Mouse (Mus musculus) CH12.LX (cell line): ENCODE data around the gene Iqsec2. TPM values are rescaled to one million over a fixed set of nuclear protein-coding genes. Genes with fewer than 3 reads are reported as not detected.

Experiments used
- DNase-seq: peaks from one replicate; pipeline ENCODE4 v3.0.0-alpha.2; 2013; ENCODE audit errors: extremely low read depth
- H3K27ac ChIP-seq: 2 replicates; pipeline ENCODE4 v1.5.1; 2012; ENCODE audit warnings: low read depth, mild to moderate bottlenecking, control low read depth, moderate library complexity; ENCODE audit not compliant: insufficient read depth
- H3K27me3 ChIP-seq: replicated peaks from 2 replicates; pipeline ENCODE3; 2012; ENCODE audit warnings: inconsistent platforms
- H3K36me3 ChIP-seq, 2 experiments: replicated peaks in 1 of 2; 2 replicates each; pipeline versions ENCODE3 to v1.6.1; 2012; ENCODE audit warnings: inconsistent platforms in 1 of 2, low read length in 1 of 2, mild to moderate bottlenecking in 1 of 2, mixed read lengths in 1 of 2, moderate library complexity in 1 of 2; ENCODE audit not compliant: control insufficient read depth in 1 of 2, insufficient read depth in 1 of 2
- H3K4me1 ChIP-seq, 2 experiments: 2 replicates each; pipeline ENCODE4 v1.6.1; 2012; ENCODE audit warnings: inconsistent platforms in 1 of 2, moderate library complexity in 1 of 2; ENCODE audit not compliant: insufficient read depth in 2 of 2, control insufficient read depth in 1 of 2
- H3K4me2 ChIP-seq: 2 replicates; pipeline ENCODE4 v1.6.1; 2012; ENCODE audit warnings: low read depth, mild to moderate bottlenecking, control low read depth; ENCODE audit not compliant: poor library complexity, insufficient read depth, severe bottlenecking
- H3K4me3 ChIP-seq, 3 experiments: fragments of 150-350 bp in 1 of 3; sonication (generic) in 1 of 3; replicated peaks in 1 of 3; 2 replicates each; pipeline versions ENCODE3 to v1.5.1; 2011 to 2012; ENCODE audit warnings: low read depth in 2 of 3, low read length in 2 of 3, mild to moderate bottlenecking in 2 of 3, moderate library complexity in 2 of 3, control low read depth in 1 of 3, improper control_type of control experiment in 1 of 3, inconsistent platforms in 1 of 3, mixed read lengths in 1 of 3; ENCODE audit not compliant: poor library complexity in 1 of 3
- H3K79me2 ChIP-seq: replicated peaks from 2 replicates; pipeline ENCODE4 v1.6.1; 2012; ENCODE audit warnings: mild to moderate bottlenecking, moderate library complexity; ENCODE audit not compliant: control insufficient read depth, poor library complexity, insufficient read depth, severe bottlenecking; ENCODE audit errors: extremely low read depth
- H3K9ac ChIP-seq: 2 replicates; pipeline ENCODE4 v1.6.1; 2012; ENCODE audit warnings: low read depth, mild to moderate bottlenecking, control low read depth, moderate library complexity; ENCODE audit not compliant: insufficient read depth
- H3K9me3 ChIP-seq: replicated peaks from 2 replicates; pipeline ENCODE3; 2012; ENCODE audit warnings: low read length, inconsistent platforms, mixed read lengths
- CHD1 ChIP-seq: IDR thresholded peaks from 2 replicates; pipeline ENCODE4 v1.6.1; 2012; ENCODE audit warnings: low read depth, low read length, improper control_type of control experiment, inconsistent platforms
- CTCF ChIP-seq, 2 experiments: IDR thresholded peaks in 1 of 2; conservative IDR thresholded peaks in 1 of 2; 2 replicates each; pipeline ENCODE4 v1.5.1; 2011 to 2012; ENCODE audit warnings: low read depth in 2 of 2, low read length in 2 of 2, improper control_type of control experiment in 1 of 2, inconsistent platforms in 1 of 2, mild to moderate bottlenecking in 1 of 2, moderate library complexity in 1 of 2
- E2F4 ChIP-seq: IDR thresholded peaks from 2 replicates; pipeline ENCODE4 v1.6.1; 2011; ENCODE audit warnings: low read depth, low read length, improper control_type of control experiment; ENCODE audit not compliant: insufficient replicate concordance
- ELF1 ChIP-seq: IDR thresholded peaks from 2 replicates; pipeline ENCODE4 v1.6.1; 2014; ENCODE audit warnings: low read depth, mild to moderate bottlenecking, inconsistent platforms, low read length, improper control_type of control experiment
- GABPA ChIP-seq: IDR thresholded peaks from 2 replicates; pipeline ENCODE4 v1.6.1; 2012; ENCODE audit warnings: low read depth, low read length, improper control_type of control experiment, inconsistent platforms; ENCODE audit not compliant: insufficient replicate concordance
- IRF4 ChIP-seq: IDR thresholded peaks from 2 replicates; pipeline ENCODE4 v1.6.1; 2014; ENCODE audit warnings: low read depth, mild to moderate bottlenecking, inconsistent platforms, low read length, improper control_type of control experiment
- JUN ChIP-seq: IDR thresholded peaks from 2 replicates; pipeline ENCODE4 v1.6.1; 2011; ENCODE audit warnings: low read depth, mild to moderate bottlenecking, low read length, improper control_type of control experiment, moderate library complexity; ENCODE audit not compliant: insufficient read depth
- MAFK ChIP-seq: IDR thresholded peaks from 2 replicates; pipeline ENCODE4 v1.6.1; 2011; ENCODE audit warnings: low read length, improper control_type of control experiment; ENCODE audit not compliant: insufficient replicate concordance
- MAZ ChIP-seq: IDR thresholded peaks from 2 replicates; pipeline ENCODE4 v1.6.1; 2012; ENCODE audit warnings: low read depth, mild to moderate bottlenecking, inconsistent platforms, low read length, improper control_type of control experiment, moderate library complexity
- MEF2A ChIP-seq: IDR thresholded peaks from 2 replicates; pipeline ENCODE4 v1.6.1; 2014; ENCODE audit warnings: low read depth, mild to moderate bottlenecking, inconsistent platforms, low read length, improper control_type of control experiment, borderline replicate concordance
- MXI1 ChIP-seq: IDR thresholded peaks from 2 replicates; pipeline ENCODE4 v1.6.1; 2011; ENCODE audit warnings: mild to moderate bottlenecking, low read depth, low read length, improper control_type of control experiment
- MYC ChIP-seq: IDR thresholded peaks from 2 replicates; pipeline ENCODE4 v1.6.1; 2011; ENCODE audit warnings: low read depth, mild to moderate bottlenecking, improper control_type of control experiment, low read length
- NRF1 ChIP-seq: IDR thresholded peaks from 2 replicates; pipeline ENCODE4 v1.6.1; 2014; ENCODE audit warnings: low read depth, mild to moderate bottlenecking, inconsistent platforms, low read length, improper control_type of control experiment, moderate library complexity
- POLR2A ChIP-seq: IDR thresholded peaks from 2 replicates; pipeline ENCODE4 v1.6.1; 2011; ENCODE audit warnings: low read depth, mild to moderate bottlenecking, improper control_type of control experiment, low read length
- POLR2AphosphoS2 ChIP-seq: IDR thresholded peaks from 2 replicates; pipeline ENCODE4 v1.6.1; 2011; ENCODE audit warnings: low read depth, low read length, improper control_type of control experiment
- RAD21 ChIP-seq: IDR thresholded peaks from 2 replicates; pipeline ENCODE4 v1.6.1; 2011; ENCODE audit warnings: low read depth, mild to moderate bottlenecking, low read length, improper control_type of control experiment, moderate library complexity
- SMC3 ChIP-seq: IDR thresholded peaks from 2 replicates; pipeline ENCODE4 v1.6.1; 2011; ENCODE audit warnings: low read depth, low read length, improper control_type of control experiment
- TCF12 ChIP-seq: IDR thresholded peaks from 2 replicates; pipeline ENCODE4 v1.6.1; 2014; ENCODE audit warnings: low read depth, mild to moderate bottlenecking, inconsistent platforms, low read length, improper control_type of control experiment
- ZC3H11A ChIP-seq: IDR thresholded peaks from 2 replicates; pipeline ENCODE4 v1.6.1; 2012; ENCODE audit warnings: low read depth, mild to moderate bottlenecking, inconsistent platforms, low read length, improper control_type of control experiment
- ZKSCAN1 ChIP-seq: IDR thresholded peaks from 2 replicates; pipeline ENCODE4 v1.6.1; 2012; ENCODE audit warnings: low read depth, inconsistent platforms, low read length, improper control_type of control experiment, borderline replicate concordance
- ZNF384 ChIP-seq: IDR thresholded peaks from 2 replicates; pipeline ENCODE4 v1.6.1; 2012; ENCODE audit warnings: low read depth, low read length, improper control_type of control experiment, inconsistent platforms
- dilution Hi-C: fragments of 300-500 bp; cut with MboI; formaldehyde crosslinking; loops from 2 replicates; pipeline ENCODE4 v1.14.3; 2020; ENCODE audit warnings: low sequenced_read_pairs; ENCODE audit not compliant: extremely low pct_unique_long_range_greater_than_20kb, extremely low pct_ligation_motif_present
- in situ Hi-C: fragments of 300-500 bp; cut with MboI; formaldehyde crosslinking; loops from 3 replicates; pipeline ENCODE4 v1.14.3; 2019; ENCODE audit warnings: low sequenced_read_pairs, low pct_ligation_motif_present, low pct_unique_long_range_greater_than_20kb, mixed read lengths
- polyA plus RNA-seq: library from polyadenylated mRNA; unstranded; fragments of >175 nt; gene quantifications from 2 replicates; pipeline ENCODE4 v1.2.1, GENCODE M21; 2012; ENCODE audit warnings: low read depth; ENCODE audit not compliant: insufficient read length
- total RNA-seq, 2 experiments: library from RNA; depleted of rRNA; stranded (reverse); fragments of 300-350 nt in 1 of 2; fragments of >200 nt in 1 of 2; gene quantifications; 2 replicates each; pipeline ENCODE4 v1.2.3; 2012 to 2014

Gene Iqsec2
- total and polyA plus RNA-seq, 3 experiments = 0.71 to 4.2 (median 1.8) TPM

DNA sequence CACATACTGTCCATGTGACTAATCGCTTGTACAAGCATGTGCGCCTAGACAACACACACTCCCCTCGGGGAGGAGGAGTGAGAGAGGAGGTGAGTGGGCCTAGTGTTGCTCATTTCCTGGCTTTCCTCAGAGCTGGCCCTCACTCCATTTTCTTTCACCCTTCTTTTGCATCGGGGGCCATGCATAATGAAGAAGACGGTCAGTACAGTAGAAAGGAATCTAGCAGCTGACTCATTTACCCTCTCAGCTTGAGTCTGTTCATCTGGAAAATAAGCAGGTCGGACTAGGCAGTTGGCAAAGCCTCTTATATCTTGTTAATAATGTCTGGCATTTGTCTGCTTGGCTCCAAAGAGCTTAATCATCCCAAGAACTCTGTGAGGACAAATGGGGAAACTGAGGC, 22.1 kb downstream of the Iqsec2 start:
- in situ Hi-C loops = no loop called here
- H3K9ac ChIP-seq = no peak overlapping the region
- no peak for TF ChIP-seq POLR2A
- no peak for TF ChIP-seq ELF1
- no peak for TF ChIP-seq MAZ
- TF ChIP-seq POLR2AphosphoS2 = no peak
- no peak for TF ChIP-seq CTCF (conservative IDR thresholded peaks at IDR 0.05 in 1 of 2, IDR thresholded peaks at IDR 0.05 in 1 of 2; ENCODE audit: low read depth in 2 of 2, low read length in 2 of 2)
- TF ChIP-seq TCF12 = no peak
- TF ChIP-seq SMC3 = no peak
- no peak for TF ChIP-seq MAFK
- TF ChIP-seq MEF2A = no peak
- TF ChIP-seq NRF1 = no peak
- no peak for TF ChIP-seq MXI1
- TF ChIP-seq, all 38 proteins: peak for 0
- no peak for DNase-seq
- dilution Hi-C loops = no loop called here
- H3K9me3 ChIP-seq = no peaks in the 10 kb centered on the region
- no peaks in the 10 kb centered on the region for H3K27me3 ChIP-seq
- H3K4me2 ChIP-seq = no peak overlapping the region
- H3K27ac ChIP-seq = no peak overlapping the region
- no peaks in the 10 kb centered on the region for H3K36me3 ChIP-seq
- H3K79me2 ChIP-seq = no peaks in the 10 kb centered on the region
- no peak overlapping the region for H3K4me3 ChIP-seq
- H3K4me1 ChIP-seq = peaks cover 5 to 6% of the 10 kb centered on the region in 2 experiments

DNA sequence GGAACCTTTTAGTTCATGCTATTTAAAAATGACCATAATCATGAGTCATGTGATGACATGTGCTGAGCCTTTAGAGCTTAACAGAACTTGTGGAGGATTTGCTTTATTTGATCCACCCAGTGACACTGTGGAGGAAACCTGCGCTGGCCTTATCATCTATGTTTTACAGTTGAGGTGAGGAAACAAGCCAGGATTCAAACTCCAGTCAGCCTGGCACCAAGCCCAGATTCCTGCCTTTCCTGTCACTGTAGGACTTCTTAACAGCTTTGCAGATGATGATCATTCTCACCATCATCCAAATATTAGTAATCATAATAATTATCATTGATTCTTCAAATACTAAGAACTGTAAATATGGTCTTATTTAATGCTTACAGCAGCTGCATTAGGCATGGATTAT, 24.5 kb downstream of the Iqsec2 start:
- TF ChIP-seq POLR2A (no peak), ZKSCAN1 (no peak), GABPA (no peak), MXI1 (no peak), TCF12 (no peak), ZC3H11A (no peak), CTCF (conservative IDR thresholded peaks at IDR 0.05 in 1 of 2, IDR thresholded peaks at IDR 0.05 in 1 of 2; ENCODE audit: low read depth in 2 of 2, low read length in 2 of 2) (no peak), NRF1 (no peak), JUN (no peak), MAFK (no peak), MYC (no peak), E2F4 (no peak), RAD21 (no peak), CHD1 (no peak), IRF4 (no peak), ZNF384 (no peak), ELF1 (no peak)
- H3K4me1 ChIP-seq = peaks cover 13 to 28% of the 10 kb centered on the region in 2 experiments
- dilution Hi-C loops = no loop called here
- no peaks in the 10 kb centered on the region for H3K9me3 ChIP-seq
- in situ Hi-C loops = no loop called here
- H3K79me2 ChIP-seq = no peaks in the 10 kb centered on the region
- no peaks in the 10 kb centered on the region for H3K27me3 ChIP-seq
- H3K9ac ChIP-seq = no peak overlapping the region
- H3K27ac ChIP-seq = no peak overlapping the region
- no peaks in the 10 kb centered on the region for H3K36me3 ChIP-seq
- DNase-seq = no peak
- H3K4me2 ChIP-seq = no peak overlapping the region
- H3K4me3 ChIP-seq = no peak overlapping the region
